Mouse (Mus musculus): ENCODE data around the gene Olfr370.

- TF ChIP-seq POLR2A (IDR thresholded peaks at IDR 0.05; ENCODE audit: borderline replicate concordance, extremely low read depth, low read depth, low read length) (no peak), CTCF (IDR thresholded peaks at IDR 0.05; ENCODE audit: insufficient read depth, low read length) (no peak)
Measured at GRCm38 (mm10) chr8:83582226-83582625, 46.6 kb downstream of the Olfr370 start.
